Mouse (Mus musculus): Measurements from ENCODE around the gene 4930404H24Rik. TPM values are rescaled to one million over a fixed set of nuclear protein-coding genes. Genes with fewer than 3 reads are reported as not detected.
"Not testable (repeated sequence)": the region's sequence is repeated elsewhere in the genome, so short reads cannot be mapped to it uniquely, and the experiment has no call there.

The 4930404H24Rik gene
- total RNA-seq, 2 experiments from 2014 or later, result not detected

DNA sequence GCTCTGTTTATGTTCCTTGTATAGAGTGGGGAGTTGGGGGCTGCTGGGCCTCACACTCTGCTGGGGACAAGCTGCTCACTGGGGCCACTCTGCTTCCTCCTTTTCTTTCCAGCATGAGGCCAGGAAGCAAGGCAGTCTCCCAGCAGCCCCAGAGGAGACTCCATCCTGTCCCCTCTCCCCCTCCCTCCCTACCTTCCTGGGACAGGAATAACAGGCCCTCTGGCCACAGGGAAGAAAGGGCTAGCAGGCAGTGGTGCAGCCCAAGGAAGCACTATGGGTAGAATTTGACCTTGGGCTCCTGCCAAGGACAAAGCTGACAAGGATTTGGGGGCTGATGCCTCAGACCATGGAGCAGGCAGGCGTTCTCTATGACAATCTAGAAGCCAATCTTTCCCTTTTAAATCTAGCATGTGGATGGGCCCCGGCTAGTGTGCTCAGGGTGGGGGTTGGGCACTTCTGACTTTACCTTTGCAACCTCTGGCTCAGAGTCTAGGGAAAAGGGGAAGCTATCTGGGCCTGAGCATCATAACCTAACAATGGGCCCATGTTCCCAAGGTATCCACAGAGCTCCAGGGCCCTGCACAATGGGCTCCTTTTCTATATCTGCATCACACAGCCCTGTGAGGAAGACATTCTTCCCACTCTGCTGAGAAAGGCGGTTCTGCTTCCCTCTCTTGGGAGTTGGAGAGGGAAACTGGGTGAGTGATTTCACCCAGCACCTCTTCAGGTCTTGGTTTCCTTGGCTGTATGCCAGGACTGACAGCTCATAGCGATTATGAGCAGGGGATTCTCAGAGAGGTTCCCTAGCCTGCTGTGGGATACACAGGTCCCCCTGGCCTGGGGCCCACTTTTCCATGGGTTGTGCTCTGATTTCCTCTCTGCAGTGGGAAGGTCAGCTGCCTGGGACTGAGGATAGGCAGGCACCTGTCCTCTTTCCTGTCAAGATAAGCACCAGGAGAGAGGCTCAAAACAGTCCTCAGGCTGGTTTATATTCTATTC lies 17.2 kb upstream of the 4930404H24Rik start:
- no peak for ATAC-seq (ENCODE audit: poor library complexity, severe bottlenecking)

DNA sequence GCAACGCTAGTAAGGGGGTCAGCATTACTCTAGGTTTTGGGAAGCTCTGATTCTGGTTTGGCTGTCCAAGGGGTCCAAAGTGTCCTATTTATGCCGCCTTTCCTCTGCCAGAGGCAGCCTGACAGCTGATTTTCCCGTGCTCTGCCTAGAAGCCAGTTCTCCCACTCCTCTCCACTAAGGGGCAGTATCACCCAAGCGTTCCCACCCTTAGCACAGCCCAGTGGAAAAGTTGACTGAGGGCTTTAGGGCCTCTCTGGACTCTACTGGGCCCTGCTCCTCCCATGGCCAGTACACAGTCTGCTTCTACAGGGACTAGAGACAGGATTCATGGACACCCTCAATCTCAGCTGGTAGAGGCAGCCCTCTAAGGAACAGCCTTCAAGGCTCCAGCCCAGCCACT lies 14.0 kb upstream of the 4930404H24Rik start:
- peak; percentile 66 for ATAC-seq (ENCODE audit: poor library complexity, severe bottlenecking)

DNA sequence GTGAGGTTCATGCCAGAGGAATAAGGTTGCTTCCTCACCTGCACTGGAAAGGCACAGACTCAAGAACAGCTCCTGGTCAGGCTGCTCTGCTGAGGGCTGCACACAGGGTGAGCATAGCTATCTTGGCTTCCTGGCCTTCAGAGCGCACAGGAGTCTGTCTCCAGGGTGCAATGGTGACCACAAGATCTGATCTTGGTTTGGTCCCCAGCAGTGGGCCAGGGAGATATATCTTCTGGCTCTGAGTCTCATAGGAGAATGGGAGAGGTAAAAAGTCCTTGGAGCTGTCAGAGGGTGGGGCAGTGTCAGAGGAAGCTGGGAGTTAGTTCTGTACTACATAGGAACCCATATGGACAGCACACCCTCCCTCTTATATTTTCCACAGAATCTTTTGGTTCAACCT lies 13.1 kb upstream of the 4930404H24Rik start:
- ATAC-seq (ENCODE audit: poor library complexity, severe bottlenecking), result no peak

DNA sequence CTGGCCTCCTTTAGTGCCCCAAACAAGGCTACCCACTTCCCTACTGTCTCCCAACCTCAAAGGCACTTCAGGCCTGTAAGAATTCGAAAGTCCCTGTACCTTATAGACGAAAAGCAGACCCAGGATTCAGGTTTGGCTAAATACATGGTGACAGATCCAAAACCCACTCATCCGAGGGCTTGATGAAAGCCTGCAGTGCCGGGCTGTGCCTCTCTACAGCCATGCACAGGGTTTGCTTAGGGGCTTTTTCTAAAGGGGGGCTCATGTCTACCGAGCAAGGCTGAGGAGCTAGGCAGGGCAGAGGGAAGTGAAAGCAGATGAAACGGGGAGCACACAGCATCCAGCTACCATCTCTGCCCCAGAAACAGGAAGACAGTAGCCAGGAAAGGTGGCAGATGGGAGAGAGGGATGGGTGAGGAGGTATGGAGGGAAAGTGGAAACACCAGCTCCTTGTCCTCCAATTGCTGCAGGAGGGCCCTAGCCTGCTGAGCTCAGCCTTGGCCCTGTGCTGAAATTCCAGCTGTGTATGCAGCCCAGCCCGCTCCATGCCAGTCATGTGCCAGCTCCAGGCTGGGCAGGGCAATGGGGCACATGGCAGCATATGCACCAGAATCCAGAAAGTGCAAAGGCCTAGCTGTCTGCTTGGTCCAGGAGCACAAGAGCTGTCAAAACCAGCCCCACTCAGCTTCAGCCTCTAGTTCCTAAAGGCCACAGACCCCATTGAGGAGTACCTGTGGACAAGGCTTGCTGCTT lies 11.3 kb upstream of the 4930404H24Rik start:
- peak; percentile 67 for ATAC-seq (ENCODE audit: poor library complexity, severe bottlenecking)

DNA sequence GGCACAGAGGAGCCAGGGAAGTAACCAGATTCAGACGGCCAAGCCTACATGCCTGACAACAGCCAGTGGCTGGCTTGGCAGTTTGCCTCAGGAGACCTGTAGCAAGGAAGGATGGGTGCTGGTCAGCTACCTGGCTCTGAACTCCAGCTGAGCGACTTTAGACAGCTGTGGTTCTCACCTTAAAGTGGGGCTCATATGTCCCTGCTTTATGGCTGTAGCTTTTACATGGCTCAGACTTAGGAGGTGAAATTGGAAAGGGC lies 10.8 kb upstream of the 4930404H24Rik start:
- no peak for ATAC-seq (ENCODE audit: poor library complexity, severe bottlenecking)

DNA sequence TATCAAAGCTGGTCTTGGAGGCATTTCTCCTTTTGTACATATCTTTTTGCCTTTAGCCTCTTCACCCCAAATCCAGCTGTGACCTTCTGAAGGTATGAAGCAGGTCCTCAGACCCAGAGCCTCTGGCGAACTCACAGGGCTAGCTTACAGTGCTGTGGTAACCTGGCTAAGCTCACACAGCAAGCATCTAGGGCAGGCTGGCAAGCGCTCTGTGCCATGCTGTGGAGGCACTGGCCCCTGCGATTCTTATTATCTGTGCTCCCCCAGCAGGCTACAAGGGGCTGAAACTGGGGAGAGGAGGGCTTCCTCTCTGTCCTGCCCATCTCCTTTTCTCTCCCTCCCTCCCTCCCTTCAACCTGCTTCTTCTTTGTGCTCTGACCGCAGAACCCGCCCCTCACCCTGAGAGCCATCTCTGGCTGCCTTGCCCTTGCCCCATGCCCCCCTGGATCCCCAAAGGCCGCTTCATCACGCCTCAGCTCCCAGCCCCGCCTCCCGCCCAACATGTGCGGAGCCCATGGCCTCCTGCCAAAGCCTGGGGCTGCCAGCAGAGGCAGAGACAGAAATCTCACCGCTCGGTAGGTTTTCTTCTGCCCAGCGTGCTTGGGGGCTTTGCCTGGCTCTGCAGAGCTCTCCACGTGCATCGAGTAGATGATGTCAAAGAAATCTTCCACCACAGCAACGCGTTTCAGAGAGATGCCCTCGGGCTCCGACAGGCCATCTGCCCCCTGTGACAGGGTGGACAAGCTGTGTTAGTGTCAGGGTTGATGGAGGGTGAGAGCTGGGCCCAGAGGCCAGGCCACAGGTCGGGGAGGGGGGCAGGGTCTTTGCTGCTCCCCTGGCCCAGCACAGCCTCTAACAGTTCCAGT lies 9.2 kb upstream of the 4930404H24Rik start:
- peak; percentile 38 for ATAC-seq (ENCODE audit: poor library complexity, severe bottlenecking)

DNA sequence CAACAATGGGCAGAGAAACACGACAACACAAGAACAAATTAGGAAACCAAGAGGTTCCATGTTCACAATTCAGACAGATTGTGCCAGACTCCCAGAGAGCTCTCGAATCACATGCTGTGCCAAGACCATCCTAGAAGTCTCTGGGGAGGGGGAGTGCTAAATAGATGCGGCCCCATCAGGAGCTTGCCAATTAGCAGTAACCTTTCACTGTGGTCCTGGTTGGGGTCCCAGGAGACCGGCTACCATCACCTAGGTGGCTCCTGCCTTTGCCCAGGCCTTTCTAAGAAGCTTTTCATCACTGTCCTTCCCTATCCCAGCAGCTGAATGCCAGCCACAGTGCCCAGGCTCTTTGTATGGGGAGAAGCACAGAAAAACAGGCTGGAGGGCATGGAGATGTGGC lies 8.5 kb upstream of the 4930404H24Rik start:
- no peak for ATAC-seq (ENCODE audit: poor library complexity, severe bottlenecking)

DNA sequence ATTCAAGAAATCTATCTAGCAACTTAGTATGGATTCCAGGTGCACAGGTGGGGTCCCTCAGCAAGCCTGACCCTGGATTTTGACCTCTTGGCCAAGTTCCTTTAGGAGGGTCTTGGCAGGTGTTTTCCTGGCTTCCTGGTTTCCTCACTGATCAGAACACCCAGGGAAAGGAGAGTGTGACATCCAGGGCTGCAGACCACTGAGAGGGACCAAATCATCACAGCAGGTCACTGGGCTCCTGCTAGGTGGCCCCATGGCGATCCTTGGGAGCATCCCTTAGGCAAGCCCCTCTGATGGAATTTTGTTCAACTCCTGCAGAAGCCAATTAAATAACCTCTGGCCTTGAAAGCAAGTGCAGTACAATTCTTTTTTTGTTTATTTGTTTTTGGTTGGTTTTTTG lies 2.5 kb upstream of the 4930404H24Rik start:
- no peak for ATAC-seq (ENCODE audit: poor library complexity, severe bottlenecking)

DNA sequence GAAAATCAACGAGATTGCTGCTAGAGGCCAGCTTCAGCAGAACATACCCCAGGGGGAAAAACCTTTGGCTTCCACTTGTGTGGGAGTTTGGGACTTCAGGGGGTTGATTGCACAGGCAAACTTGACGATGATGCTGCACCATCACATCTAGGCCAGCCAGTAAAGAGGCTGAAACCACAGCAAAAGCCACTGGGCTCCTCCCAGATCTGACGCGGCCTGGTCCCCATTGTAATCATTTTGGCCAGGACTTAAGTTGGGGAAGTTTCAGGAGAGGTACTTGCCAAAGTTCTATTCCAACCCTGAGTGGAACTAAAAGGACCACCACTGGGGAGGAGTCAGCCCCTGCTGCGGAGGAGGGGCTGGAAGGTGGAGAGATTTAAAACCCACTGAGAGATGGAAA lies 1.6 kb upstream of the 4930404H24Rik start:
- ATAC-seq (ENCODE audit: poor library complexity, severe bottlenecking), result peak; percentile 34; the same call in 1 of the 2 replicates

DNA sequence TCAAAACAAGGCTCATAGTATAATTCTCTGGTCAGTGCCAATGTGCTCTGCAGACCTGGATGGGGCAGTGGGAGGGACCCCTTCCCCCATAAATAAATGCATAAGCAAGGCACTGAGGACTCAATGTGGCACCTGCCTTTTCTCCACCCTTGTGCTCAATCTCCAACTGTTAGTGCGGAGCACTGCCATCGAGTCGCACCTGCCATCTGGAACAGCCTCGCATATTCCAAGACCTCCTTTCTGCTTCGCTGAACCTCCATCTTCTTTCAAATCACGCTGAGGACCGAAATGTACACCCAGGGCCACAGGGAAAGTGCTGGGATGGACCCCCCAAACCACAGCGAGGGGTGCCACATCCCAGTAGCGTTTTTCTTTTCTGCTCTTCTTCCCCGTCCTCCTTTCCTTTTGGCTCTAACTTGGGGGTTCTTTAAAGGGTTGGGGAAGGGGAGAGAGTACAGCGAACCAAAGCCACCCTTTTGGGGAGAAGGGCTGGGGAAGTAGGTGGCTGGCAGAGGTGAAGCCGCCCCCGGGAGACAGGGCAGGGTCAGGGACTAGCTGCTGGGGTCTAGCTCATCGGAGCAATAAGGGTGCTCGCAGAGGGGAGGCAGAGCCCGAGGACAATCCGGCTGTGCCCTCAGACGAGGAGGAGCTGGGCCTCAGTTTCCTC lies 945 bp upstream of the 4930404H24Rik start:
- no peak for ATAC-seq (ENCODE audit: poor library complexity, severe bottlenecking)

DNA sequence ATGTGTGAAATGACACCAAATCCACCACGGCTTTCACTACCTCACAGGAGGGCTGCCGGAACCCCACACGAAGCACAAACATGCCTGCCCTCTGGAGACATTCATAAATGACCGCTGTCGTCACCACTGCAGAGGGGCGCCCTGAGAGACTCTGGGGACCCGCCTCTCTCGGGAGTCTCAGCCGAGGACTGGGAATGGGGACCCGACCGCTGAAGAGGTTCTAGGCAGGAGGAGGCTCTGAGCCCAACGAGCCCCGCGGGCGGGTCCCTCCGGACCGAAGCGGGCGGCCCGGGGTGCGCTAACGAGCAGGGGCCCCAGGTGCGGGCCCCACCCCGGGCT lies 442 bp upstream of the 4930404H24Rik start:
- ATAC-seq (ENCODE audit: poor library complexity, severe bottlenecking), result no peak

DNA sequence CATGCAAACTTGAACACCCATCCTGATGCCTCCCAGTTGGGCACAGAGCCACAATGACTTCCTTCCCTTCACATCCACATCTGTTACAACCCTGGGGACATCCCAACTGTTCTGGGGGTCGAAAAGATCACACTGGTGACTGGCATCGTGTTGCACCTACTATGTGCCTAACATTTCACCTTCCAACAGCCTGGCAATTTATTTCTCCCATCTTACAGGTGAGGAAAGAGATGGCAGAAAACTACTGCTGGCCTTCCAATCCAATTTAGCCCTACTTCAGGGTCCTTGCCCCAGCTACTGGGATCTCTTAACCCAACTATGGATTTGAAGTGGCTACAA lies 772 bp downstream of the 4930404H24Rik start:
- ATAC-seq (ENCODE audit: poor library complexity, severe bottlenecking), result no peak

DNA sequence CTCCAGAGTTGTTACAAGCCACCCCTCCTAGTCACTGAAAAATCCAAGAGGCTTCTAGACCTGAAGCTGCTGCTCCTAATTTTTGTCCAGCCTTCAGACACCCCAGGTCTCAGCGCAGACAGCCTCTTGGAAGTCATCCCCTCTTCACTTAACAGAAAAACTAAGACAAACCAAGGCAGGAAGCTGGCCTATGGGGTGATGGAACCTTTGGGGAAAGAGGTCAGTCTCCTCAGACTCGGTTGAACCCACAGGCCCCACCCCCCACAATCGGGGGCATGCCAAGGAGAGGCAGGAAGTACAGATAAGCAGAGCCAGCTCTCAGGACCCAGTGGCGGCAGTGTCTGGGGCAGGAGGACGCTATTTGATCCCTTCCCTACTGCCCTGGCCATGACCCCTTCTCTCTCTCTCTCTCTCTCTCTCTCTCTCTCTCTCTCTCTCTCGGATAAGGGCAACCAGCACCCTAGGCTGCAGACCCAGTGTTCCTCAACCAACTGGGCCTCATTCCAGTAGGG lies 1.2 kb downstream of the 4930404H24Rik start:
- ATAC-seq (ENCODE audit: poor library complexity, severe bottlenecking), result peak; percentile 32; the same call in 1 of the 2 replicates

DNA sequence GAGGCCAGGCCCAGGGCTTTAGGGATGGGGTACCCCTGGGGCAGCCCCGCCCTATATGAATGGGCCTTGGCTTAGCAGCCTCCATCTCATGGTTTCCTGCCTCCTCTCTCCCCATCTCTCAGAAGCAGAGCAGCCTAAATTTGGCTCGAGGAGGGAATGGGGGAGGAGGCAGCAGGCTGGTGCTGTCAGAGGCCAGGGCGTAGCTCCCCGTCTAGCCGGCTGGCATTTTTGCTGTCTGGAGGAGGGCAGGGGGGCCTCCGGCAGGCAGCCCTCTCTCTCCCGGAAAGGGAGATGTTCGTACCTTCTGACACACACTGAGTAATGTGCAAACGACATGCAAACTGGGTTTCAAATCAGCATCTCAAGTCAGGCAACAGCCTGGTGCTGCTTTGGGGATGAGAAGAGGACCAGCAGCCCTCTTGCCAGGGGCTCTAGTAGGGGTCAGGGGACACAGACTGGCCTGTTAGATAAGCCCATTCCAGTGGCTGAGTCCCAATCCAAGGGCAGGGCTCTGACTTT lies 1.8 kb downstream of the 4930404H24Rik start:
- ATAC-seq (ENCODE audit: poor library complexity, severe bottlenecking), result no peak

DNA sequence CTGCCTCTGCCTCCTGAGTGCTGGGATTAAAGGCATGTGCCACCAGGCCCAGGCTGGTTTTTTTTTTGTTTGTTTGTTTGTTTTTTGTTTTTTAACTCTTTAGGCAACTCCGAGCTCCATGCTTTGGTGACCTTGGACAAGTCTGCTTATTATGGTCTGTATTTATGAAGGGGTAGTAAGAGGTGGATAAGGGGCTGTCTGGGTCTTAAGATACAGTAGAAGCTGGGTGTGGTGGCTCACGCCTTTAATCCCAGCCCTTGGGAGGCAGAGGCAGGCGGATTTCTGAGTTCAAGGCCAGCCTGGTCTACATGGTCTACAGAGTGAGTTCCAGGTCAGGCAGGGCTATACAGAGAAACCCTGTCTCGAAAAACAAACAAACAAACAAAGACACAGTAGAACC lies 2.8 kb downstream of the 4930404H24Rik start:
- not testable (repeated sequence) for ATAC-seq (ENCODE audit: poor library complexity, severe bottlenecking)

DNA sequence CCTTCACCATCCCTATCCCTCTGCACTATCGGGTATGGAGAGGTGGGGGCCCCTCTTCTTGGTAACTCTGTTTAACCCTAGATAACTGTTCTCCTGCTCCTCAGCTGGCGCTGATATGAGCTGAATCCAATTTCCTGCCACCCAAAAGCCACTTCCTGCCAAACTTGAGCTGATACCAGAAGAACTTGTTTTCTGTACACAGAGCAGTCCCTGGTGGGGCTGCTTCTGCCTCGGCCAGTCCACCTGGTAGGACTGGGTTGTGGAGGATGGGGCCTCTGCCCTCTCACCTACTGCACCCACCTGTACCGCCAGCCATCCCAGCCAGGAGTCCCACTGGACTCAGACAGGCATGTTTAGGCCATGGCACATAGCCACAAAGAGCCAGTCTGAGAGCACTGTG lies 3.2 kb downstream of the 4930404H24Rik start:
- no peak for ATAC-seq (ENCODE audit: poor library complexity, severe bottlenecking)

DNA sequence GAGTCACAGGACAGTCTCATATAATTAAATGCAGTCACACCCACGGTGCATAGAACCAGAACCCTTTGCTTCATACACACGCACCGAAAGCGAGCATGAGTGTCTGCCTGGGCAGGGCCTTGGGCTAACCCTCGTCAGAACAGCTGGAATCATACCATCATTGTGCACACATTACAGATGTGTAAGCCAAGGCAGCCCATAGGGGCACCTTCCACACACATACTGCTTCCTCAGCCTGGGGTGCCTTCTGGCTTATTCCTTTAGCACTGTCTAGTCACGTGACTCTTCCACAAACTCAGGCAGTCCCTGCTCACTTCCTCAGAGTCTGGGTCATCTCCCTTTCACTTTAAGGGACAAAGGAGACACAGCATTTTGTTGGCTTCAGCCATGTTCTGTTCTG lies 3.7 kb downstream of the 4930404H24Rik start:
- ATAC-seq (ENCODE audit: poor library complexity, severe bottlenecking), result peak; percentile 45

DNA sequence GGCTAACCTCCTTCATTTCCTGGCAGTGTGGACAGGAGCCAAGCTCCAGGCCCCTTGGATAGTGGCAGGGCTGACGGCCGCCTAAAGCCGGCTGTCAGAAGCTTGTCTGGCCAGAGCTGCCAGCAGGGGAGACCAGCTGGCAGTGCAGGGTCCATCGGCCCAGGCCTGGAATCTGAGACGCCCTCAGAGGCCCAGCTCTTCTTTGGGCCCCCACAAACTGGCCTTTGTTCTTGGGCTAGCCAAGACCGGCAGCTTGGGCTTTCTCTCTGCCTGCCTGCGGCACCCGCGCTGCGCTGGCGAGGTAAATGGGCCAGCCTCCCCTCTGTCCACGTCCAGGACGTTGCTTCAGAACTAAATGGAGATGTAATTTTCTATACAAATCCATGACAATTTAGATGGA lies 4.3 kb downstream of the 4930404H24Rik start:
- ATAC-seq (ENCODE audit: poor library complexity, severe bottlenecking), result no peak

DNA sequence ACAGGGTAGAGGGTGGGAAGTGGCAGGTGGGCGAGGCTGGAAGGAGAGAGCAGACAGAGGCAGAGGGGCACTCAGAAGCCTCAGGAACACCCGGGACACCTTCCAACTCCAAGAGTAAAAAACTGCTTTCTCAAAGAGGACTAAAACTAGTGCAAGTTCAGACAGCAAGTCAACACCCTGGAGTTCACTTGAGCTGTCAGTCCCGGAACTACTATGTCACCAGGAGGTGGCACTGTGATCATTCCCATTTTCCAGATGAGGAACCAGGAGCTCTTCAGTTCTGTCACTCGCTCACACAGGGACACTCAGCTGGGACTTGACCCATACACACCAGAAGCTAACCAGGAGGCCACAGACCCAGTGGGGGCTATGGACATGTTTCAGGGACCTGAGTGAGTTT lies 6.6 kb downstream of the 4930404H24Rik start:
- no peak for ATAC-seq (ENCODE audit: poor library complexity, severe bottlenecking)

DNA sequence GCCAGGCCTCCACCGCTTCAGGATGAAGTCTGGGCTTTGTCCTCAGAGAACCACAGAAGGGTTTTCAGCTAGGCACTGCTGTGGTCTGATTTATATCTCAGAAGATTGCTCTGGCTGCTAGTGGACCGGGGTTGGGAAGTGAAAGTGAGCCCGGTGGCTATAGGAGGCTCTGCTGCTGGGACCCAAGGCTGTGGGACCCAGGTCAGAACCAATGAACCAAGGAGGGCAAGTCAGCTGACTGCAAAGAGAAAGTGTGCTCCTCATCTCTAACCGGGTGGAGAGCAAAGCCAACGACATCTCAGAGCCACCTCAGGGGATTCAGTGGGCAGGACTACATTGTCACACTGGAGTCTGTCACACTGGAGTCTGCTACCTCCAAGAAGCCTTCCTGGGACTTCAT lies 13.8 kb downstream of the 4930404H24Rik start:
- ATAC-seq (ENCODE audit: poor library complexity, severe bottlenecking), result 0 out of 2 replicates have a peak, but pooled peaks have one; percentile 24
